Mouse (Mus musculus) lung, adult 2 months (tissue): ENCODE measurements at regions not wholly inside any gene's neighbourhood (a gene's known extent, or its start where the extent isn't known, plus 50 kb on each side); places are given as distances from the start of the nearest gene placed in this dataset.

ENCODE experiments used
- CTCF ChIP-seq: fragments of 200-500 bp; IDR thresholded peaks from 2 replicates; pipeline ENCODE4 v1.5.1; 2011; ENCODE audit warnings: mild to moderate bottlenecking, low read length, control low read depth; ENCODE audit not compliant: insufficient read depth
- POLR2A ChIP-seq: fragments of 200-500 bp; IDR thresholded peaks from 2 replicates; pipeline ENCODE4 v1.6.1; 2011; ENCODE audit warnings: low read depth, mild to moderate bottlenecking, control low read depth, low read length, borderline replicate concordance; ENCODE audit errors: extremely low read depth

DNA sequence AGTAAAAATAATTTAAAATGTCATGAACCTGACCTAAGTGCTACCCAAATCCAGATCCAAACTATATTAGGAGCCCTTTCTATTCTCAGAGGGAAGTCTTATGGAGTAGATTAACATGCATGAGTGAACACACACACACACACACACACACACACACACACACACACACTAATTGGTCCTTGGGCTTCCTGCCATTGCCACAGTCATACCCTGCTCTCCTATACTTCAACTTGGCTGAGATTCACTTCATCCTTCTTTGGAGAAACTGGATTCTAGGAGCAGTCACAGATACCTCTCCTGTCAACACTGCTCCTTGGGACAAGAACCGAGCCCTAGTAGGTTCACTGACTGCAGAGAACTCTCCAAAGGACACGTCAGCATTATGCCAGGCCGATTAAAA is 89.0 kb upstream of the Rnf219 start:
- TF ChIP-seq CTCF (no peak), POLR2A (no peak)
